Mouse (Mus musculus) forelimb bud, embryonic 11.5 days (tissue): ENCODE data around the gene Kcnk5.

ENCODE experiments used
- DNase-seq: peaks from one replicate; pipeline ENCODE4 v3.0.0-alpha.2; 2012; ENCODE audit warnings: low read depth, low spot score

Gene Kcnk5

DNA sequence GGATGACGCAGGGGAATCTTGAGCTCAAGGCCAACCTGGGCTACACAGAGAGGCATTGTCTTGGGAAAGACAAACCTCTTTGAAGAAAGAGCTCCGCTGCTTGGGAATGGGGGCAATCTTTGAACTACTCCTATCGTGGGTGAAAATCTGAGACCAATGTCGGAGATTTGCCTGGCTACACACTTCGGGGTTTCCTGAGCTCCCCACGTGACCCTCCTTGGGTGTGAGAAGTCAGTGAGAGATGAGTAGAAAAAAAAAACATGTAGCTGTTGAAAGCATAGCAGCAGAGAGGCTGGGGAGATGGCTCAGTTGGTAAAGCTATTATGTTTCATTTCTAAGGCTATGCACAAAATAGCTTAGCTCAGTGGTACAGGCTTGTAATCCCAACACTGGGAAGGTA is 66.7 kb downstream of the Kcnk5 start:
- no peak for DNase-seq

- DNase-seq = peak; percentile 87
Measured at GRCm38 (mm10) chr14:20113964-20114363, 67.6 kb downstream of the Kcnk5 start.

GRCm38 (mm10) chr14:20113189-20113961 is 68.2 kb downstream of the Kcnk5 start:
- DNase-seq = no peak

GRCm38 (mm10) chr14:20112218-20112617 is 69.4 kb downstream of the Kcnk5 start:
- no peak for DNase-seq

GRCm38 (mm10) chr14:20110945-20111344 is 70.7 kb downstream of the Kcnk5 start:
- no peak for DNase-seq

DNA sequence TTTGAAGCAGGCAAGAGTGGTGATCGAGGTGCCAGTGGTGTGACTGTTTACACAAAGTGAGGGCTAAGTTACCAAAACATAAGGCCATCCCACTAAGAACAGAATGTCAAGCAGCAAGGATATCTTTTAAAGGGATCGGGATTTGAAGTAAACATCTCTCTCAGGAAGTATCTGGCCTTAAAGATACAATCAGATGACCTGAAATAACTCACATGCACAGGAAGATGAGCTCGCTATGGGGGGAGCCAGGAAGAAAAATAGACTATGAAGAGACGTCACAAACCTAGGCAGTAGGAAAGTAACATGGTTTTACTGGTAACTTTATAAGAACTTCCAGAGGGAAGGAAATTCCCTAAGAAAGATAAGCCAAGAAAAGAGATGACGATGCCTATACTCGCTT is 75.3 kb downstream of the Kcnk5 start:
- DNase-seq = no peak

DNA sequence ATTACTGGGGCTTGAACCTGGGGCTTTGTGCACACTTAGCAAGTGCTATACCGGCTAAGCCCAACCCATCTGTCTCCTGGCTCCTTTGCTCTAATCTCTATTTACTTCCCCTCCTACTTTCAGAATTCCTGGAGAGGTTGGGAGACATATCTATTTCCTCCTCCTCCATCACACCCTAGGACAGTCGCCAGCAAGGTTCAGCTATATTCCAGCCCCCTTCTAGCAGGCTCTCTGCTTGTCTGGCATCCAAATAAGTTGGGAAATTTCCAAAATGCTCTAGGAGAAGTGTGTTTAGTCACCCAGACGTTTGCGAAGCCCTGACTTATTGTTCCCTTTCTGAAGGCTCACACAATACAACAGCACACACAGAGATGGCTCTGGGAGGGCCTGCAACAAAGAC is 78.4 kb downstream of the Kcnk5 start:
- DNase-seq = no peak

DNA sequence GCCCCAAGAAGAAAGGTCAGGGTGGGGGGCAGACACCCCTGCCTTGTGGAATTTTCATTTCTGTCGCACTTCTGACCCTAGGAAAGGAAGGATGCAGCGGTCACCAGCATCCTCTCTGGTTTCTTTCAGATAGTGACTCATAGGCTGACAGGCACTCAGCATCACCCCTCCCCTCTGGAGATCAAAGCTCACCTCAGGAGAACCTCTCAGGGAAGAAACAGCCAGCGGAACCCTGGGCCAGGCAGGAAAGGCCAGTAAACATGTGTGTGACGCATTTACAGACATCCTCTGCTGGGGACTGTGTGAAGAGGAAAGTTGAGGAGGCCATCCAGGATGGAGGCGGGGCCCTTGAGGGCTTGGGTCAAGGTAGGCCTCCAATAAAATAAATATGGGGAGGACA is 83.5 kb downstream of the Kcnk5 start:
- no peak for DNase-seq

GRCm38 (mm10) chr14:20094942-20095341 is 86.7 kb downstream of the Kcnk5 start:
- no peak for DNase-seq

DNA sequence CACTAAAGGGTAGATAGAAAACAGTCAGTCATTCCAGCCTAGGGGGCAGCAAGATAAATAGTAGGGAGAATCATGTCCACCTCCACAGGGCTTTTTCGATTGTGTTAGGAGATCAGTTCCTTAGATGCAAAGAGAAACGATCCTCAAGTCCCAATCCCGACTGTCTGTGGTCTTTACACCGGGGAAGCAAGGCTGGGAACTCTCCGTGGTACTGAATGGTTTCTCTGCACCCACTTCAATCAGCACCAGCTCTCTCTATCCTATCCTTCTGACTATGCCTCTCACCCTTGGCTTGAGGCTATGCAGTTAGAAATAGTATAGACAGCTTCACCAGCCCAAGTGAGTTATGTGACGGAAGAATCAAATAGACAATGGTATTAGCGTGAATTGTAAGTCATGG is 88.1 kb downstream of the Kcnk5 start:
- peak; percentile 82 for DNase-seq
